Mouse (Mus musculus) C2C12 (cell line): ENCODE measurements around the gene Plch1.

Source experiments
- CTCF ChIP-seq: IDR thresholded peaks from one replicate; pipeline ENCODE4 v1.5.1; 2011; ENCODE audit not compliant: control insufficient read depth, insufficient read depth, insufficient read length
- MAX ChIP-seq: IDR thresholded peaks from one replicate; pipeline ENCODE4 v1.6.1; 2011; ENCODE audit warnings: mild to moderate bottlenecking, control low read depth

DNA sequence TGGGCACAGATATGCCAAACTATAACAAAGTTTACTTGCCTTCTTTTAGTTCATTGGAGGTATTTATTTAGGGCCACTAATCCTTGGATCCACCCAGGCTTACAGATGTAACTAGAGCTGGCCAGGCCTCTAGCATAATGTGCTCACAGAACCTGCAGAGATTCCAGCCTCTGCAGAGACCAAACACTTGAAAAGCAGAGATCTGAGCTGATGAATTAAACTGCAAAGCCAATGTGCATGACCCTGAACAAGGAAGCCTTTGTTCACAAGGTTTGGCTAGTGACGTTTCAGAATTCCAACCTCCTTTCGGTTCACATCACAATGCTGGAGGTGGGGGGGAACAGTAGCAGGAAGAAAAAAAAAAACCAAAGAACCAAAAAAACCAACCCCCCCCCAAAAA lies 28.0 kb downstream of the Plch1 start:
- TF ChIP-seq CTCF (no peak), MAX (no peak)
